Mouse (Mus musculus) bone marrow macrophage, adult 2 months (primary cell): ENCODE results near the gene 4933434E20Rik.

Experiments
- CTCF ChIP-seq: IDR thresholded peaks from 2 replicates; pipeline ENCODE4 v1.5.1; 2012; ENCODE audit warnings: low read depth, mild to moderate bottlenecking, low read length, moderate library complexity
- POLR2A ChIP-seq: IDR thresholded peaks from 2 replicates; pipeline ENCODE4 v1.6.1; 2012; ENCODE audit warnings: mild to moderate bottlenecking, low read depth, low read length, borderline replicate concordance

DNA sequence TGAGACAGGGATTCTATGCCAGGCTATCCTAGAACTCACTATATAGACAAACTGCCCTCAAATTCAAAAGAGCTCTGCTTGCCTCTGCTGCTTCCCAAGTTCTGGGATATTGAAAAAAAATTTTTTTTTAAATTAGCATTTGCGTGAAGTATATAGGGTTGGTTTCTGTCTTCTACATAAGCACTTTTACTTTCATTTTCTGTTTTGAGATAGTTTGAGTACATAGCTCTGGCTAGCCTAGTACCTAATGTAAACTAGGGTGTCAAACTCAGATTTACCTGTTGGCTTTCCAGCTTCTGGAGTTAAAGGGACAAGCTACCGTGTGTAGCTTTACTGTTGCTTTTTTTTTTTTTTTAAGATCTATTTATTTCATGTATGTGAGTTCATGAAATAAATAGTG lies 50.2 kb downstream of the 4933434E20Rik start:
- TF ChIP-seq CTCF, result no peak
- no peak for TF ChIP-seq POLR2A
